Mouse (Mus musculus) stomach, embryonic 16.5 days (tissue): ENCODE results near the gene Gprin2. TPM values are rescaled to one million over a fixed set of nuclear protein-coding genes. Genes with fewer than 3 reads are reported as not detected.

ENCODE experiments used
- ATAC-seq: fragments of 200-750 bp; cut with Nextera tagmentation; 2 replicates; pipeline ENCODE4 v1.8.0; 2017; ENCODE audit warnings: moderate number of reproducible peaks, moderate TSS enrichment; ENCODE audit not compliant: insufficient read depth, low FRiP score
- H3K27ac ChIP-seq: fragments of 300-500 bp; sonication (generic); 2 replicates; pipeline ENCODE4 v1.5.1; 2014; ENCODE audit warnings: low read length
- H3K27me3 ChIP-seq: fragments of 300-500 bp; sonication (generic); 2 replicates; pipeline ENCODE4 v1.6.1; 2014; ENCODE audit warnings: low read length, control low read depth, mixed read lengths; ENCODE audit not compliant: control insufficient read depth, insufficient read depth
- H3K36me3 ChIP-seq: fragments of 300-500 bp; sonication (generic); 2 replicates; pipeline ENCODE4 v1.6.1; 2014; ENCODE audit warnings: low read length; ENCODE audit not compliant: control insufficient read depth, insufficient read depth
- H3K4me1 ChIP-seq: fragments of 300-500 bp; sonication (generic); 2 replicates; pipeline ENCODE4 v1.6.1; 2014; ENCODE audit warnings: low read length, control low read depth, mixed read lengths; ENCODE audit not compliant: control insufficient read depth, insufficient read depth
- H3K4me2 ChIP-seq: fragments of 300-500 bp; sonication (generic); 2 replicates; pipeline ENCODE4 v1.6.1; 2014; ENCODE audit warnings: low read depth, low read length, mixed read lengths
- H3K4me3 ChIP-seq: fragments of 300-500 bp; sonication (generic); replicated peaks from 2 replicates; pipeline ENCODE4 v1.5.1; 2014; ENCODE audit warnings: mild to moderate bottlenecking, low read length
- H3K9ac ChIP-seq: fragments of 300-500 bp; sonication (generic); 2 replicates; pipeline ENCODE4 v1.6.1; 2014; ENCODE audit warnings: low read length
- H3K9me3 ChIP-seq: fragments of 300-500 bp; sonication (generic); replicated peaks from 2 replicates; pipeline ENCODE4 v1.6.1; 2016; ENCODE audit warnings: low read length, control low read depth; ENCODE audit not compliant: control insufficient read depth
- WGBS: fragments of 180-500 bp; shearing (Covaris S2); extraction: QIAGEN DNeasy Blood & Tissue Kit; methylation state at CpG from one replicate; pipeline ENCODE4 v1.1.7; 2014; 5-methylcytosine and 5-hydroxymethylcytosine counted together
- polyA plus RNA-seq: library from polyadenylated mRNA; unstranded; fragments of >200 nt; fragmentation: Nextera tagmentation; extraction: Ambion mirVana; gene quantifications from 2 replicates; pipeline ENCODE4 v1.2.1, GENCODE M21; 2015

Gprin2 gene
- polyA plus RNA-seq, 1 experiment from 2014 or later: 0.31 TPM

DNA sequence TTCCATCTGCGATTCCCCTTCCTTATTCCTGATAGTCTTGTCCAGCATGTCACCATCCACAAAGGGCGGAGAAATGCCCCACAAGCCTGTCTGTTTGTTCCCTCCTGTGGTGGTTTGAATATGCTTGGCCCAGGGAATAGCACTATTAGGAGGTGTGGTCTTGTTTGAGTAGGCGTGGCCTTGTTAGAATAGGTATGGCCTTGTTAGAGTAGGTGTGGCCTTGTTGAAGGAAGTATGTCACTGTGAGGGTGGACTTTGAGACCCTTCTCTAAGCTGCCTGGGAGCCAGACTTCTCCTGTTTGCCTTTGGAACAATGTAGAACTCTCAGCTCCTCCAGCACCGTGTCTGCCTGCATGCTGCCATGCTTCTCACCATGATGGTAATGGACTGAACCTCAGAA is 8.5 kb upstream of the Gprin2 start:
- H3K27ac ChIP-seq: no peak overlapping the region
- ATAC-seq: no peak
- H3K36me3 ChIP-seq: no peaks in the 10 kb centered on the region
- H3K4me2 ChIP-seq: no peak overlapping the region
- H3K4me3 ChIP-seq: no peak overlapping the region
- H3K9me3 ChIP-seq: no peaks in the 10 kb centered on the region
- H3K9ac ChIP-seq: no peak overlapping the region
- WGBS: 88% methylated on average over 4 of the region's 4 CpGs
- H3K4me1 ChIP-seq: no peaks in the 10 kb centered on the region
- no peaks in the 10 kb centered on the region for H3K27me3 ChIP-seq

- no peak overlapping the region for H3K27ac ChIP-seq
- H3K4me2 ChIP-seq: no peak overlapping the region
- H3K9ac ChIP-seq: no peak overlapping the region
- 61% methylated on average over 4 of the region's 4 CpGs for WGBS
- H3K9me3 ChIP-seq: no peaks in the 10 kb centered on the region
- H3K4me3 ChIP-seq: no peak overlapping the region
- H3K27me3 ChIP-seq: no peaks in the 10 kb centered on the region
- no peak for ATAC-seq
- H3K4me1 ChIP-seq: no peaks in the 10 kb centered on the region
- H3K36me3 ChIP-seq: no peaks in the 10 kb centered on the region
Observed at GRCm38 (mm10) chr14:34209080-34209479, 7.6 kb upstream of the Gprin2 start.

- no peaks in the 10 kb centered on the region for H3K9me3 ChIP-seq
- no peaks in the 10 kb centered on the region for H3K36me3 ChIP-seq
- H3K4me2 ChIP-seq: no peak overlapping the region
- H3K4me3 ChIP-seq: no peak overlapping the region
- no peak overlapping the region for H3K27ac ChIP-seq
- H3K9ac ChIP-seq: no peak overlapping the region
- H3K27me3 ChIP-seq: no peaks in the 10 kb centered on the region
- ATAC-seq: no peak
- H3K4me1 ChIP-seq: no peaks in the 10 kb centered on the region
- WGBS: 46% methylated on average over 2 of the region's 2 CpGs
Observed at GRCm38 (mm10) chr14:34208651-34209050, 7.2 kb upstream of the Gprin2 start.

DNA sequence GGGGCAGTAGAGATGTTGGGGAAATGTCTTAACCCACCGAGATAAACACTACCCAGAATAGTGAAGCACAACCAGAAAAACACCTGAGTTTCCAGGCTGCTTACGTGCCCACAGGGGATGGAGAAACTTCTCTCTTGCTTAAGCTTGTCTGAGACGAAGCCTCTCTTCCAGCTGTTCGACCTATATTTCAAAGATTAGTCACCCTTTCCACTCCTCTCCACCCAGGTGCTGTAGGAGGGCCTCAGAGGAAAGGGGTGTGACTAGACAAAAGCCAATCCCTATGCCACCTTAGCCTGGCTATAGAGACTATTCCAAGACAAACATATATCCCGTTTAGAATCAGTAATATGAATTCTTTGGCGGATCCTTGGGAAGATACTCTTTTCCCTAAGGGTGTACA is 6.5 kb upstream of the Gprin2 start:
- H3K4me3 ChIP-seq: no peak overlapping the region
- no peak for ATAC-seq
- H3K9me3 ChIP-seq: no peaks in the 10 kb centered on the region
- no peaks in the 10 kb centered on the region for H3K27me3 ChIP-seq
- 68% methylated on average over 6 of the region's 6 CpGs for WGBS
- H3K9ac ChIP-seq: no peak overlapping the region
- H3K27ac ChIP-seq: no peak overlapping the region
- no peak overlapping the region for H3K4me2 ChIP-seq
- no peaks in the 10 kb centered on the region for H3K36me3 ChIP-seq
- H3K4me1 ChIP-seq: no peaks in the 10 kb centered on the region

- H3K4me2 ChIP-seq: peak overlapping the region; percentile 98
- H3K9me3 ChIP-seq: no peaks in the 10 kb centered on the region
- H3K36me3 ChIP-seq: no peaks in the 10 kb centered on the region
- no peaks in the 10 kb centered on the region; the same call in 1 of the 2 replicates for H3K27me3 ChIP-seq
- H3K9ac ChIP-seq: peak overlapping the region; percentile 72
- no peaks in the 10 kb centered on the region for H3K4me1 ChIP-seq
- no peak overlapping the region for H3K27ac ChIP-seq
- H3K4me3 ChIP-seq: peak overlapping the region; percentile 69
- 5% methylated on average over 19 of the region's 19 CpGs for WGBS
- ATAC-seq: peak; percentile 42
Observed at GRCm38 (mm10) chr14:34200738-34201230, 669 bp downstream of the Gprin2 start.

DNA sequence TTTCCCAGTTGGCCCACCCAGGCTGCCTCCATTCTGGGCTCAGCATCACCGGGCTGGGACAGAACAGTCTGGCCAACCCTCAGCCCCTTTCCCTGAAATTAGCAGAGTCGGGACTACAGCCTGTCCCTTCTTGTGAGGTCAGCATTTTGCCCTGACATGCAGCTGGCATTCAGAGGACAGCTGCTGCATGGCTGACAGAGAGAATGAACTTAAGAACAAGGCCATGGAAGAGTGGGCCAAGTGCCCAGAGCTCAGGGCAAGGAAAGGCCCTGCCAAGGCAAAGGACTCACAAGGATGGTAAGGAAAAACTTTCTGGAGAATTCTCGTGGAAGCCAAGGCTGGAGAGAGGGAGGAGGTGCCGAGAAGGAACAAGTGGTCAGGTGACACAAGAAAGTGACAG is 4.7 kb downstream of the Gprin2 start:
- ATAC-seq: no peak
- Histone ChIP-seq H3K9me3 (no peaks in the 10 kb centered on the region), H3K36me3 (no peaks in the 10 kb centered on the region), H3K4me1 (no peaks in the 10 kb centered on the region), H3K4me2 (no peak overlapping the region), H3K27me3 (no peaks in the 10 kb centered on the region), H3K9ac (no peak overlapping the region), H3K27ac (no peak overlapping the region), H3K4me3 (no peak overlapping the region)
- 45% methylated on average over 4 of the region's 4 CpGs for WGBS

GRCm38 (mm10) chr14:34195466-34195865 is 6.0 kb downstream of the Gprin2 start:
- H3K4me2 ChIP-seq: no peak overlapping the region
- H3K27me3 ChIP-seq: no peaks in the 10 kb centered on the region
- H3K4me3 ChIP-seq: no peak overlapping the region
- whole genome bisulfite sequencing: 90% methylated on average over 15 of the region's 15 CpGs
- no peaks in the 10 kb centered on the region for H3K4me1 ChIP-seq
- H3K36me3 ChIP-seq: no peaks in the 10 kb centered on the region
- H3K9ac ChIP-seq: no peak overlapping the region
- H3K9me3 ChIP-seq: no peaks in the 10 kb centered on the region
- H3K27ac ChIP-seq: no peak overlapping the region
- ATAC-seq: no peak

GRCm38 (mm10) chr14:34193879-34194278 is 7.6 kb downstream of the Gprin2 start:
- H3K27ac ChIP-seq: no peak overlapping the region
- H3K9ac ChIP-seq: no peak overlapping the region
- H3K9me3 ChIP-seq: no peaks in the 10 kb centered on the region
- ATAC-seq: no peak
- no peaks in the 10 kb centered on the region for H3K4me1 ChIP-seq
- H3K36me3 ChIP-seq: no peaks in the 10 kb centered on the region
- H3K4me2 ChIP-seq: no peak overlapping the region
- no peaks in the 10 kb centered on the region for H3K27me3 ChIP-seq
- WGBS: 82% methylated on average over 4 of the region's 4 CpGs
- H3K4me3 ChIP-seq: no peak overlapping the region

DNA sequence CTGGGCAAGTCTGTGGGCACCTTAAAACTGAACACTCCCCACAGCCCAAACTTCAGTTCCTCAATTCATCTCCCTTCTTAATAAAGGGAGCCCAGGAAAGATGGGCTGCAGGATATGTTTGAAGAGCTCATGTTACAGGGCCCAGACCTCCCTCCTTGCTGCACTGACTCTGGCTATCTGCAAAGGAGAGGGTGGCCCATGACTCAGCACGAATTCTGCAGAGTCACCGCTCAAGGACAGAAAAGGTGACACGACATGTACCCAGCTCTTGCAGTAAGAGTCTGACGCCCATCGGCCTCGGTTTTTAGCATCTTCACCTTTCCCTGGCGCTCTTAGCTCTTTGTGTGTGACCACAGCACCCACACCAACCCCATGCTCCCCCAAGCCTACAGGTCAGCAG is 11.1 kb downstream of the Gprin2 start:
- Histone ChIP-seq H3K9ac (no peak overlapping the region), H3K4me3 (no peak overlapping the region), H3K4me1 (no peaks in the 10 kb centered on the region), H3K9me3 (no peaks in the 10 kb centered on the region), H3K4me2 (no peak overlapping the region), H3K36me3 (no peaks in the 10 kb centered on the region), H3K27me3 (no peaks in the 10 kb centered on the region), H3K27ac (no peak overlapping the region)
- 61% methylated on average over 7 of the region's 7 CpGs for WGBS
- ATAC-seq: no peak

- H3K36me3 ChIP-seq: no peaks in the 10 kb centered on the region
- H3K4me3 ChIP-seq: no peak overlapping the region
- H3K9ac ChIP-seq: no peak overlapping the region
- H3K9me3 ChIP-seq: no peaks in the 10 kb centered on the region
- H3K4me1 ChIP-seq: no peaks in the 10 kb centered on the region
- H3K27ac ChIP-seq: no peak overlapping the region
- H3K4me2 ChIP-seq: no peak overlapping the region
- WGBS: 72% methylated on average over 5 of the region's 5 CpGs
- ATAC-seq: no peak
- no peaks in the 10 kb centered on the region for H3K27me3 ChIP-seq
Observed at GRCm38 (mm10) chr14:34188629-34189028, 12.8 kb downstream of the Gprin2 start.
